Mouse (Mus musculus) intestine, embryonic 15.5 days (tissue): ENCODE results near the gene Ttll5. TPM values are rescaled to one million over a fixed set of nuclear protein-coding genes. Genes with fewer than 3 reads are reported as not detected.
A peak's percentile ranks its signal among the peaks of the same experiment; 100 is the strongest.

Experiments
- ATAC-seq: fragments of 200-750 bp; cut with Nextera tagmentation; 2 replicates; pipeline ENCODE4 v1.8.0; 2017; ENCODE audit warnings: moderate TSS enrichment, moderate library complexity
- H3K27ac ChIP-seq: fragments of 300-500 bp; sonication (generic); 2 replicates; pipeline ENCODE4 v1.5.1; 2015; ENCODE audit warnings: mild to moderate bottlenecking, inconsistent platforms
- H3K27me3 ChIP-seq: fragments of 300-500 bp; sonication (generic); replicated peaks from 2 replicates; pipeline ENCODE4 v1.6.1; 2015; ENCODE audit warnings: inconsistent platforms
- H3K36me3 ChIP-seq: fragments of 300-500 bp; sonication (generic); 2 replicates; pipeline ENCODE4 v1.6.1; 2015; ENCODE audit warnings: inconsistent platforms
- H3K4me1 ChIP-seq: fragments of 300-500 bp; sonication (generic); replicated peaks from 2 replicates; pipeline ENCODE4 v1.6.1; 2015; ENCODE audit warnings: inconsistent platforms
- H3K4me2 ChIP-seq: fragments of 300-500 bp; sonication (generic); replicated peaks from 2 replicates; pipeline ENCODE4 v1.6.1; 2015; ENCODE audit warnings: mild to moderate bottlenecking, inconsistent platforms
- H3K4me3 ChIP-seq: fragments of 300-500 bp; sonication (generic); replicated peaks from 2 replicates; pipeline ENCODE4 v1.5.1; 2015; ENCODE audit warnings: inconsistent platforms
- H3K9ac ChIP-seq: fragments of 300-500 bp; sonication (generic); 2 replicates; pipeline ENCODE4 v1.6.1; 2015; ENCODE audit warnings: inconsistent platforms
- H3K9me3 ChIP-seq: fragments of 300-500 bp; sonication (generic); 2 replicates; pipeline ENCODE4 v1.6.1; 2016; ENCODE audit warnings: inconsistent platforms
- WGBS: fragments of 180-500 bp; shearing (Covaris S2); methylation state at CpG from one replicate; pipeline ENCODE4 v1.1.7; 2015; 5-methylcytosine and 5-hydroxymethylcytosine counted together
- polyA plus RNA-seq: library from polyadenylated mRNA; unstranded; fragments of >200 nt; fragmentation: Nextera tagmentation; extraction: Ambion mirVana; gene quantifications from 2 replicates; pipeline ENCODE4 v1.2.1, GENCODE M21; 2015

Gene Ttll5
- polyA plus RNA-seq, 1 experiment from 2014 or later: 9.0 TPM

- Histone ChIP-seq H3K4me3 (no peak overlapping the region), H3K4me1 (peaks cover 9% of the 10 kb centered on the region), H3K9me3 (no peaks in the 10 kb centered on the region), H3K9ac (no peak overlapping the region), H3K36me3 (no peaks in the 10 kb centered on the region), H3K4me2 (no peak overlapping the region), H3K27me3 (no peaks in the 10 kb centered on the region), H3K27ac (peak overlapping the region; percentile 58)
- no peak for ATAC-seq
- WGBS: 33% methylated on average over 3 of the region's 3 CpGs
Observed at GRCm38 (mm10) chr12:86007377-86007776, 182.9 kb downstream of the Ttll5 start.

- Histone ChIP-seq H3K9me3 (no peaks in the 10 kb centered on the region), H3K27me3 (no peaks in the 10 kb centered on the region), H3K4me2 (no peak overlapping the region), H3K9ac (no peak overlapping the region), H3K36me3 (no peaks in the 10 kb centered on the region), H3K27ac (no peak overlapping the region), H3K4me3 (no peak overlapping the region), H3K4me1 (peaks cover 9% of the 10 kb centered on the region)
- 69% methylated on average over 5 of the region's 5 CpGs for WGBS
- ATAC-seq: no peak
Observed at GRCm38 (mm10) chr12:86010656-86011055, 186.2 kb downstream of the Ttll5 start.

GRCm38 (mm10) chr12:86012195-86012594 lies 187.7 kb downstream of the Ttll5 start:
- ATAC-seq: no peak
- Histone ChIP-seq H3K9me3 (no peaks in the 10 kb centered on the region), H3K27ac (no peak overlapping the region), H3K4me2 (no peak overlapping the region), H3K4me3 (no peak overlapping the region), H3K36me3 (no peaks in the 10 kb centered on the region), H3K4me1 (peaks cover 8% of the 10 kb centered on the region), H3K9ac (no peak overlapping the region), H3K27me3 (no peaks in the 10 kb centered on the region)
- whole genome bisulfite sequencing: 76% methylated on average over 2 of the region's 2 CpGs

- H3K4me3 ChIP-seq: no peak overlapping the region
- H3K27ac ChIP-seq: no peak overlapping the region
- H3K27me3 ChIP-seq: no peaks in the 10 kb centered on the region
- no peak for ATAC-seq
- H3K9ac ChIP-seq: no peak overlapping the region
- no peaks in the 10 kb centered on the region for H3K4me1 ChIP-seq
- H3K4me2 ChIP-seq: no peak overlapping the region
- 83% methylated on average over 2 of the region's 2 CpGs for WGBS
- H3K36me3 ChIP-seq: no peaks in the 10 kb centered on the region
- H3K9me3 ChIP-seq: no peaks in the 10 kb centered on the region
Observed at GRCm38 (mm10) chr12:86014174-86014573, 189.7 kb downstream of the Ttll5 start.

- H3K4me1 ChIP-seq: no peaks in the 10 kb centered on the region
- no peaks in the 10 kb centered on the region for H3K9me3 ChIP-seq
- no peak overlapping the region for H3K9ac ChIP-seq
- no peaks in the 10 kb centered on the region for H3K36me3 ChIP-seq
- no peaks in the 10 kb centered on the region for H3K27me3 ChIP-seq
- 94% methylated on average over 3 of the region's 3 CpGs for WGBS
- H3K4me2 ChIP-seq: no peak overlapping the region
- no peak overlapping the region for H3K4me3 ChIP-seq
- H3K27ac ChIP-seq: no peak overlapping the region
- ATAC-seq: no peak
Observed at GRCm38 (mm10) chr12:86014621-86015020, 190.2 kb downstream of the Ttll5 start.

- no peaks in the 10 kb centered on the region for H3K27me3 ChIP-seq
- no peak overlapping the region for H3K9ac ChIP-seq
- H3K4me1 ChIP-seq: no peaks in the 10 kb centered on the region
- H3K36me3 ChIP-seq: no peaks in the 10 kb centered on the region
- WGBS: 73% methylated on average over 2 of the region's 2 CpGs
- no peak overlapping the region for H3K27ac ChIP-seq
- no peak overlapping the region for H3K4me3 ChIP-seq
- no peak for ATAC-seq
- no peaks in the 10 kb centered on the region for H3K9me3 ChIP-seq
- H3K4me2 ChIP-seq: no peak overlapping the region
Observed at GRCm38 (mm10) chr12:86015114-86015513, 190.7 kb downstream of the Ttll5 start.

GRCm38 (mm10) chr12:86017360-86017759 lies 192.9 kb downstream of the Ttll5 start:
- no peaks in the 10 kb centered on the region for H3K27me3 ChIP-seq
- ATAC-seq: no peak
- no peak overlapping the region for H3K9ac ChIP-seq
- H3K4me2 ChIP-seq: no peak overlapping the region
- WGBS: 72% methylated on average over 5 of the region's 5 CpGs
- H3K27ac ChIP-seq: no peak overlapping the region
- no peaks in the 10 kb centered on the region for H3K36me3 ChIP-seq
- H3K4me3 ChIP-seq: no peak overlapping the region
- H3K9me3 ChIP-seq: no peaks in the 10 kb centered on the region
- H3K4me1 ChIP-seq: peaks cover 3% of the 10 kb centered on the region; the same call in 1 of the 2 replicates

GRCm38 (mm10) chr12:86021583-86021982 lies 197.1 kb downstream of the Ttll5 start:
- Histone ChIP-seq H3K4me3 (no peak overlapping the region), H3K27me3 (no peaks in the 10 kb centered on the region), H3K9me3 (no peaks in the 10 kb centered on the region), H3K36me3 (no peaks in the 10 kb centered on the region), H3K9ac (no peak overlapping the region), H3K4me1 (peaks cover 15% of the 10 kb centered on the region; the same call in 1 of the 2 replicates), H3K27ac (no peak overlapping the region), H3K4me2 (no peak overlapping the region)
- 64% methylated on average over 6 of the region's 6 CpGs for WGBS
- no peak for ATAC-seq

- no peak overlapping the region for H3K9ac ChIP-seq
- no peaks in the 10 kb centered on the region for H3K9me3 ChIP-seq
- no peaks in the 10 kb centered on the region for H3K36me3 ChIP-seq
- no peaks in the 10 kb centered on the region for H3K27me3 ChIP-seq
- H3K4me3 ChIP-seq: no peak overlapping the region
- H3K4me1 ChIP-seq: peaks cover 15% of the 10 kb centered on the region; the same call in 1 of the 2 replicates
- ATAC-seq: peak; percentile 34; the same call in 1 of the 2 replicates
- H3K27ac ChIP-seq: peak overlapping the region; percentile 42
- H3K4me2 ChIP-seq: no peak overlapping the region
- WGBS: 49% methylated on average over 9 of the region's 9 CpGs
Observed at GRCm38 (mm10) chr12:86022282-86022984, 198.0 kb downstream of the Ttll5 start.

GRCm38 (mm10) chr12:86023081-86023871 lies 198.8 kb downstream of the Ttll5 start:
- WGBS: 72% methylated on average over 4 of the region's 4 CpGs
- peak; percentile 65 for ATAC-seq
- Histone ChIP-seq H3K4me3 (no peak overlapping the region), H3K9me3 (no peaks in the 10 kb centered on the region), H3K4me1 (peaks cover 15% of the 10 kb centered on the region; the same call in 1 of the 2 replicates), H3K36me3 (no peaks in the 10 kb centered on the region), H3K9ac (no peak overlapping the region), H3K27me3 (no peaks in the 10 kb centered on the region), H3K27ac (peak overlapping the region; percentile 42; the same call in 1 of the 2 replicates), H3K4me2 (no peak overlapping the region)

- H3K9ac ChIP-seq: no peak overlapping the region
- 68% methylated on average over 4 of the region's 4 CpGs for WGBS
- no peak for ATAC-seq
- no peak overlapping the region for H3K27ac ChIP-seq
- no peaks in the 10 kb centered on the region for H3K36me3 ChIP-seq
- H3K4me1 ChIP-seq: peaks cover 15% of the 10 kb centered on the region; the same call in 1 of the 2 replicates
- no peak overlapping the region for H3K4me3 ChIP-seq
- H3K27me3 ChIP-seq: no peaks in the 10 kb centered on the region
- H3K9me3 ChIP-seq: no peaks in the 10 kb centered on the region
- H3K4me2 ChIP-seq: no peak overlapping the region
Observed at GRCm38 (mm10) chr12:86024426-86024825, 200.0 kb downstream of the Ttll5 start.

- no peak for ATAC-seq
- H3K27me3 ChIP-seq: no peaks in the 10 kb centered on the region
- 81% methylated on average over 6 of the region's 6 CpGs for WGBS
Observed at GRCm38 (mm10) chr12:86025480-86025879, 201.0 kb downstream of the Ttll5 start.

More at GRCm38 (mm10) chr12:86025480-86025879, 201.0 kb downstream of the Ttll5 start:
- no peaks in the 10 kb centered on the region for H3K9me3 ChIP-seq
- H3K36me3 ChIP-seq: no peaks in the 10 kb centered on the region
- peaks cover 15% of the 10 kb centered on the region; the same call in 1 of the 2 replicates for H3K4me1 ChIP-seq
- H3K4me2 ChIP-seq: no peak overlapping the region
- no peak overlapping the region for H3K27ac ChIP-seq
- no peak overlapping the region for H3K4me3 ChIP-seq
- no peak overlapping the region for H3K9ac ChIP-seq
